Mouse (Mus musculus) ES-Bruce4 (cell line): Measurements from ENCODE around the gene Cdc42bpa. TPM values are rescaled to one million over a fixed set of nuclear protein-coding genes. Genes with fewer than 3 reads are reported as not detected.

Experiments
- H3K27ac ChIP-seq: 2 replicates; pipeline ENCODE4 v1.5.1; 2012; ENCODE audit warnings: low read length, inconsistent platforms; ENCODE audit not compliant: insufficient read depth
- H3K27me3 ChIP-seq: 2 replicates; pipeline ENCODE4 v1.6.1; 2012; ENCODE audit warnings: mild to moderate bottlenecking, low read length, inconsistent platforms; ENCODE audit not compliant: control insufficient read depth, poor library complexity, insufficient read depth, severe bottlenecking
- H3K36me3 ChIP-seq: 2 replicates; pipeline ENCODE4 v1.6.1; 2012; ENCODE audit warnings: inconsistent platforms, mild to moderate bottlenecking, low read length, moderate library complexity; ENCODE audit not compliant: control insufficient read depth, poor library complexity, insufficient read depth, severe bottlenecking
- H3K4me1 ChIP-seq: one replicate; pipeline ENCODE4 v1.8.1; 2011; ENCODE audit warnings: low read length; ENCODE audit not compliant: control insufficient read depth, insufficient read depth
- H3K4me3 ChIP-seq: 2 replicates; pipeline ENCODE4 v1.5.1; 2011; ENCODE audit warnings: low read depth, mild to moderate bottlenecking, low read length
- H3K9ac ChIP-seq: 2 replicates; pipeline ENCODE4 v1.6.1; 2012; ENCODE audit warnings: low read depth, mild to moderate bottlenecking, inconsistent platforms; ENCODE audit not compliant: poor library complexity, severe bottlenecking
- H3K9me3 ChIP-seq: replicated peaks from 2 replicates; pipeline ENCODE4 v1.6.1; 2012; ENCODE audit warnings: mild to moderate bottlenecking, low read length, inconsistent platforms; ENCODE audit not compliant: control insufficient read depth, poor library complexity, insufficient read depth, severe bottlenecking
- CTCF ChIP-seq: IDR thresholded peaks from one replicate; pipeline ENCODE4 v1.8.1; 2011; ENCODE audit warnings: low read depth, low read length
- EP300 ChIP-seq: IDR thresholded peaks from 2 replicates; pipeline ENCODE4 v1.6.1; 2011; ENCODE audit warnings: low read depth, low read length; ENCODE audit not compliant: insufficient read depth
- POLR2A ChIP-seq: IDR thresholded peaks from one replicate; pipeline ENCODE4 v1.8.1; 2011; ENCODE audit warnings: low read length; ENCODE audit not compliant: insufficient read depth
- polyA plus RNA-seq: library from polyadenylated mRNA; stranded (reverse); fragments of >200 nt; gene quantifications from 2 replicates; pipeline ENCODE4 v1.2.4, GENCODE M21; 2011; ENCODE audit warnings: low read depth; ENCODE audit not compliant: missing spikeins, insufficient read depth, insufficient read length

The Cdc42bpa gene
- polyA plus RNA-seq, 1 experiment, result 39.3 TPM

- no peaks in the 10 kb centered on the region for H3K36me3 ChIP-seq
Observed at GRCm38 (mm10) chr1:180158648-180159047, 198.4 kb downstream of the Cdc42bpa start.

GRCm38 (mm10) chr1:180160545-180160944 is 200.3 kb downstream of the Cdc42bpa start:
- Histone ChIP-seq H3K9me3 (no peaks in the 10 kb centered on the region), H3K36me3 (no peaks in the 10 kb centered on the region), H3K27ac (no peak overlapping the region), H3K27me3 (no peaks in the 10 kb centered on the region), H3K9ac (no peak overlapping the region), H3K4me3 (no peak overlapping the region), H3K4me1 (no peaks in the 10 kb centered on the region)
- TF ChIP-seq POLR2A (no peak), CTCF (no peak), EP300 (no peak)

More at GRCm38 (mm10) chr1:180158648-180159047, 198.4 kb downstream of the Cdc42bpa start:
- TF ChIP-seq EP300 (no peak), POLR2A (no peak), CTCF (no peak)
- Histone ChIP-seq H3K9me3 (no peaks in the 10 kb centered on the region), H3K27me3 (no peaks in the 10 kb centered on the region), H3K4me1 (no peaks in the 10 kb centered on the region), H3K4me3 (no peak overlapping the region), H3K27ac (no peak overlapping the region), H3K9ac (no peak overlapping the region)

GRCm38 (mm10) chr1:180161160-180161559 is 200.9 kb downstream of the Cdc42bpa start:
- Histone ChIP-seq H3K27me3 (no peaks in the 10 kb centered on the region), H3K4me1 (no peaks in the 10 kb centered on the region), H3K4me3 (no peak overlapping the region), H3K36me3 (no peaks in the 10 kb centered on the region), H3K27ac (no peak overlapping the region), H3K9me3 (no peaks in the 10 kb centered on the region), H3K9ac (no peak overlapping the region)
- TF ChIP-seq EP300 (no peak), CTCF (no peak), POLR2A (no peak)

GRCm38 (mm10) chr1:180161566-180162355 is 201.5 kb downstream of the Cdc42bpa start:
- TF ChIP-seq EP300 (no peak), POLR2A (no peak), CTCF (no peak)
- no peaks in the 10 kb centered on the region for H3K27me3 ChIP-seq

GRCm38 (mm10) chr1:180162986-180163385 is 202.7 kb downstream of the Cdc42bpa start:
- Histone ChIP-seq H3K9me3 (no peaks in the 10 kb centered on the region), H3K4me3 (no peak overlapping the region), H3K27me3 (no peaks in the 10 kb centered on the region), H3K4me1 (no peaks in the 10 kb centered on the region), H3K27ac (no peak overlapping the region), H3K9ac (no peak overlapping the region), H3K36me3 (no peaks in the 10 kb centered on the region)
- TF ChIP-seq POLR2A (no peak), CTCF (no peak), EP300 (no peak)

More at GRCm38 (mm10) chr1:180161566-180162355, 201.5 kb downstream of the Cdc42bpa start:
- Histone ChIP-seq H3K9me3 (no peaks in the 10 kb centered on the region), H3K4me1 (no peaks in the 10 kb centered on the region), H3K4me3 (no peak overlapping the region), H3K36me3 (no peaks in the 10 kb centered on the region), H3K9ac (no peak overlapping the region), H3K27ac (no peak overlapping the region)

- Histone ChIP-seq H3K27ac (no peak overlapping the region), H3K9me3 (no peaks in the 10 kb centered on the region), H3K9ac (no peak overlapping the region), H3K4me3 (no peak overlapping the region), H3K27me3 (no peaks in the 10 kb centered on the region), H3K36me3 (no peaks in the 10 kb centered on the region), H3K4me1 (no peaks in the 10 kb centered on the region)
- TF ChIP-seq CTCF, result no peak
- TF ChIP-seq EP300, result no peak
- TF ChIP-seq POLR2A, result no peak
Observed at GRCm38 (mm10) chr1:180166533-180166932, 206.3 kb downstream of the Cdc42bpa start.
